Mouse (Mus musculus) kidney, postnatal 14 days (tissue): ENCODE results near the gene Rtbdn.
"Not testable (repeated sequence)": the region's sequence is repeated elsewhere in the genome, so short reads cannot be mapped to it uniquely, and the experiment has no call there.

Experiments
- DNase-seq: peaks from one replicate; pipeline ENCODE4 v3.0.0; 2022; ENCODE audit warnings: mixed read lengths

The Rtbdn gene

DNA sequence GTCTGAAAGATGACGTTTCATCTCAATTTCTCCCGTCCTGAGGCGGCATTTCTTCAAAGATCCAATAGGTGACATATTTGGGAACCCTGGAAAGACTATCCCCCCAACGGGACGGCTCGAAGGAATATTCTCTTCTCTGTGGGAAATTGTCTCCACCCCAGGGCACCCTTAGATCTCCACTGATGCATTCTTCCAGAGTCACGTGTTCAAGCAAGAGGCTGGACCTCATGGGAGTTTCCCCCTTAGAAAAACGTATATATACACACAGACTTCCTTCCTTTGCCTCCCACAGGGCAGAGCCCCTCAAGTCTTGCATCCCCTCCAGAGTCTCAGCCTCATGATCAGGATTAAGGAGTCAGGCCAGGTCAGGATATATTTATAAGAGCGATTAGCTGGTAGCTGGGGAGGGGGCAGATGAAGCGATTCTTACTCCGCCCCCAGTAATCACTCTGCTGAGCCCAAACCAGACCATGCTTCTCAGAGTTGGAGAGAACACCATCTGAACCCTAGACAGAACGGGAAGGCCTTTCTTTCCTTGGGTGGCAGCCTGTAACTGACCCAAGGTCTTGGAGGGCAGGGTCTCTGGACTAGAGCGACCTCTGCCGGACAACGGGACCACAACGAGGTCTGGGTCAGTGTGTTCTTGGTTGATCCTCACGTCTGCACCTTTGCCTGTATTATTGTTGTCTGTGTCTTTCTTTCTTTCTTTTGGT lies at the start of gene Rtbdn:
Rtbdn (plus strand) TSS at position 464 of the 713 bp plus-strand sequence.
- DNase-seq: no peak

GRCm38 (mm10) chr8:84901071-84901470 lies 45.7 kb upstream of the Rtbdn start:
- no peak for DNase-seq

- no peak for DNase-seq
These were observed 45.0 kb upstream of the Rtbdn start, which contains the start of gene Klf1 for GRCm38 (mm10) chr8:84901752-84902151. TSS of gene Klf1 (plus strand) at chr8:84901928.

- no peak for DNase-seq
These were observed 44.3 kb upstream of the Rtbdn start for GRCm38 (mm10) chr8:84902367-84902919.

DNA sequence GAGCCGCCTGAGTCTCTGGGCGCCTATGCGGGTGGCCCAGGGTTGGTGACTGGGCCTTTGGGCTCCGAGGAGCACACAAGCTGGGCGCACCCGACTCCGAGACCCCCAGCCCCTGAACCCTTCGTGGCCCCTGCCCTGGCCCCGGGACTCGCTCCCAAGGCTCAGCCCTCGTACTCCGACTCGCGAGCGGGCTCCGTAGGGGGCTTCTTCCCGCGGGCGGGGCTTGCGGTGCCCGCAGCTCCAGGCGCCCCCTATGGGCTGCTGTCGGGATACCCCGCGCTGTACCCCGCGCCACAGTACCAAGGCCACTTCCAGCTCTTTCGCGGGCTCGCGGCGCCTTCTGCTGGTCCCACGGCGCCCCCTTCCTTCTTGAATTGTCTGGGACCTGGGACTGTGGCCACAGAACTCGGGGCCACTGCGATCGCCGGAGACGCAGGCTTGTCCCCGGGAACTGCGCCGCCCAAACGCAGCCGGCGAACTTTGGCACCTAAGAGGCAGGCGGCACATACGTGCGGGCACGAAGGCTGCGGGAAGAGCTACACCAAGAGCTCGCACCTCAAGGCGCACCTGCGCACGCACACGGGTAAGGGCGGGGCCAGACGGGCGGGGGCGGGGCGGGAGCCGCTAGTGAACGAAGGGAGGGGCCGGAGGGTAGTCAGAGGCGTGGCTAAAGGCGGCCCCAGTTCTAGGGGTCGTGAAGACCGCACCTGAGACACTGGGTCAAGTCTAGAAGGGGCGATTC lies 43.7 kb upstream of the Rtbdn start:
- peak; percentile 97 for DNase-seq

DNA sequence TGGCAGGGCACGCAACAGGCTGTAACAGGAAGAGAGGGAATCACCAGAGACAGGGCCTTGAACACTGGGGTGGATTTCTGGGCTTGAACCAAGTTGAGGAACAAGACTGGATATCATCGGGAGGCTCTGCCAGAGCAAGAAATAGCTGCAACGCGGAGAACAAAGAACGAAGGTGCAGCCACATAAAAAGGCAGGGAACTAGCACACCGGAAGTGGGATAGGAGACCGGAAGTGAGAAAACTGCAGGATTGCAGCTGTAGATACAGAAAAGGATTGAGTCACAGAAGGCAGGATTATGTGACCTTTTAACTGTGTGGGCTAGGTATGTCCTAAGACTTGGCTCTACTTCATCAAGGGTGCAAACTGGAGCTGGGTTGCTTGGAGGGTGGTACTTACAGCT lies 42.4 kb upstream of the Rtbdn start:
- DNase-seq: no peak

DNA sequence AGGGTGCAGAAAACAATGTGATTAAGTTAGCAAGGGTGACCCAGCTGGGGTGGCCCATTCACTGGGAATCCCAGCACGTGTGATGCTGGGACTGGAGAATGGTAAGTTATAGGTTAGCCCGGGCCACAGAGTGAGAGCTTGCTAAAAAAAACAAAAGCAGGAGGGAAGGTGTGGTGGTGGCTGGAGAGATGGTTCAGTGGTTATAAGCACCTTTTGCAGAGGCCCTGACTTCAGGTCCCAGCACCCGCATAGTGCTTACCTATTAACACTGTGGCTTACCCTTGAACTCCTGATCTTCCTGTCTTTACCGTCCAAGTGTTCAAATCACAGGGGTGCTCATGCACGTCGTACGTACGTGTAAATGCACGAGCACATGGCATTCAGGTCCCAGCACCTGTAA lies 39.8 kb upstream of the Rtbdn start:
- DNase-seq: no peak

GRCm38 (mm10) chr8:84907493-84907892 lies 39.3 kb upstream of the Rtbdn start:
- no peak for DNase-seq

DNA sequence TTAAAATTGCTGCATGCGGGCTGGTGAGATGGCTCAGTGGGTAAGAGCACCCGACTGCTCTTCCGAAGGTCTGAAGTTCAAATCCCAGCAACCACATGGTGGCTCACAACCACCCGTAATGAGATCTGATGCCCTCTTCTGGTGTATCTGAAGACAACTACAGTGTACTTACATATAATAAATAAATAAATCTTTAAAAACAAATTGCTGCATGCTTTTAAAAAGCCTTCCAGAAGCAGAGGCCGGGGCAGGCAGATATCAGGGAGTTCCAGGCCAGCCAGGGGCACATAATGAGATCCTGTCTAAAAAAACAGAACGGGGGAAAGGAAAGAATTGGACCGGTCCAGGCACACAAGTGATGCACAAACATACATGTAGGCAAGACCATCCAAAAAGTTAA lies 38.8 kb upstream of the Rtbdn start:
- DNase-seq: not testable (repeated sequence)

- DNase-seq: peak; percentile 97
These were observed 38.2 kb upstream of the Rtbdn start, which contains the start of gene Dnase2a for GRCm38 (mm10) chr8:84908421-84909161. TSS of gene Dnase2a (plus strand) at chr8:84908560.

DNA sequence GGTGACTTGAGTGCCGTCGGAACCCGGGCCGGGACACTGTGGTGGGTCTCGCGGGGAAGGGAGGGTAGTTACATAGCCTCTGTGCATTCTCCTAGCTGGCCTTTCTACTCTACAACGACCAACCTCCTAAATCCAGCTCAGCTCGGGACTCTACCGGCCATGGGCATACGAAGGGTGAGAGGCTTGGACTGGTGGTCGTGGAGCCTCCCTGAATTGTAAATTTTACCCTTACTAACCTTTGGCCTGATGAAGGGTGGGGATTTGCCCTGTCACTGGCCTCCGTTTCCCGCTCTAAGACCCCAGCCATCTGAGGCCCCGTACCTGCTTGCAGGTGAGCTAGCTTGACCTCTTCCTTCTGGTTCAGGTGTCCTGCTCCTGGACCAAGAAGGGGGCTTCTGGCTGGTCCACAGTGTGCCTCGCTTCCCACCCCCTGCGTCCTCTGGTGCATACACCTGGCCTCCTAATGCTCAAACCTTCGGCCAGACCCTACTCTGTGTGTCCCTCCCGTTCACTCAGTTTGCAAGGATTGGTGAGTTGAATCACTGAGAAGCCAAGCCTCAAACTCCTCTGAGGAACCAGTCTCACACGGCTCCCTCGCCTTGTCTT lies 37.5 kb upstream of the Rtbdn start:
- DNase-seq: no peak

- no peak for DNase-seq
These were observed 36.8 kb upstream of the Rtbdn start for GRCm38 (mm10) chr8:84909949-84910348.

GRCm38 (mm10) chr8:84910551-84910950 lies 36.2 kb upstream of the Rtbdn start:
- no peak for DNase-seq

DNA sequence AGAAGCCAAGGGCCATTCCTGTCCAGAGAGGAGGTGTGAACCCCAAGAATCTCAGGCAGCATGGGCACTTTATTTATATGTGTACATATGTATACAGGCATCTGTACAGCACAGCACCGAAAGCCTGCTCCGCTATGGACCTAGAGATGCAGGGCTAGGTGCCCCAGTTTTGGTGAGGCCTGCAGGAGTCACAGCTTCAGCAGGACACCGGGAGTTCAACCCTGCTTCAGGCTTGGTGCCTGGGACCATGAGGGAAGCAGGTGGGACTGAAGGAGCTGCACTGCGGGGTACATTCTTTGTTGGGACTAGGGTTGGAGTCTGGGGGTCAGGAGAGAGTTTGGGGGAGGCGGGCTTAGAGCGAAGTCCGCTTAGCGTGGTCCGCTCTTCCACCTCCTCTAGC lies 34.9 kb upstream of the Rtbdn start:
- no peak for DNase-seq

DNA sequence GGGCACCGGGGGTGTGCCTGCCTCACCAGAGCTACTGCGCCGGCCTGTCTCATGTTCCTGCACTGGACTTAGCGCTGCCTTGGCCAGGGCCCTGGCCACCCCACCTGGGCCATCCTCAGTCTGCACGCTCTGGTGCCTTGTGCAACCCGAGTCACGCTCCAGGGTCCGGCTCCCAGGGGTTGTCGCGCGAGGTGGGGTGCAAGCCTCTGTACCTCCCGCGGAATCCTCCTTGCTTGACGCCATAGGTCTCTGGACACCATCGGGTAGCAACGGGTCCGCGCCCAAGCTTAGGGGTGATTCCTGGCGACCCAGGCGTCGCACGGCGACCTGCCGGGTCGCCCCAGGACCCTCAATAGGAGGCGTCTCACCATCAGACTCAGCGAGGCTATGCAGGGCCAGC lies 34.4 kb upstream of the Rtbdn start:
- no peak for DNase-seq

DNA sequence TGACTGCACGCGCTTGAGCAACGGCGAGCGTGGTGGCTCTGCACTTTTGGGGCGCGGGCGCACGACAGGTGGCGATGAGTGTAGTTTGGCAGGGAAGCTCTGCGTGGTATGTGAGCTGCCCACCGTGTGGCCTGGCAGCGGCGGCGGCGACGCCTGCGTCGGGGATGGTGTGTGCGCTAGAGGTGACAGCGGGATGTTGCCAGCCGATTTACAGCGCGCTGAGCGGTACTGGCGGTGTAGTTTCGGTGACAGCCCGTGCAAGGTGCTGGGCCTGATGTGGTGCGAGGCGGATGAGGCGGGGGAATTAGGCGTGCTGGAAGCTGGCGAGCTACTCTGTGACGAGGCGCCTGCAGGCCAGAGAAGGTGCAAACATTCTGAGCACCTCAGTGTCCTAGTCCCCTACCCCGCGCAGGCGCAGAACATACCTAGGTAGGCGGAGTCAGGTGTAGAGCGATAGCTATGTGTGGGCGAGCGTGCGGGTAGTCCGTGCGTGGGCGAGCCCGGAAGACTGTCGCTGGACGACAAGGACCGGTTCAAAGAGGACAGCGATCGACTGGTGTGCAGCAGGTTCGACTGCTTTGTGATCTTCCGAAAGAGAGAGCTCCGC lies 33.8 kb upstream of the Rtbdn start:
- DNase-seq: peak; percentile 84

GRCm38 (mm10) chr8:84913502-84913900 lies 33.3 kb upstream of the Rtbdn start:
- DNase-seq: no peak

DNA sequence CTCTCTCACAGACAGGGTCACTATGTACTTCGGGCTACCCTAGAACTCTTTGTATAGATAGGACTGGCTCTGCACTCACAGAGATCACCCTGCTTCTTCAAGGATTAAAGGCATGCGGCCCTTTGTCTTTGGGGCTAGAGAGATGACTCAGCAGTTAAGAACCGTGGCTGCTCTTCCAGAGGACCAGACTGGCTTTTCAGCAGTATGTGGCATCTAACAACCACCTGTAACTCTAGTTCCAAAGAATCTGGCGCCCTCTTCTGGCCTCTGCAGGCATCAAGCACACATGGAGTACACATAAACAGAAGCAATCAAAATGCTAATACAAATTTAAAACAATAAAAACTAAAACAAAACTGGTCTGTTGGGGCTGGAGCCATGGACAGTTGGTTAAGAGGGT lies 32.8 kb upstream of the Rtbdn start:
- DNase-seq: no peak

- no peak for DNase-seq
These were observed 31.5 kb upstream of the Rtbdn start for GRCm38 (mm10) chr8:84915269-84915668.

GRCm38 (mm10) chr8:84917781-84918180 lies 29.0 kb upstream of the Rtbdn start:
- DNase-seq: no peak

DNA sequence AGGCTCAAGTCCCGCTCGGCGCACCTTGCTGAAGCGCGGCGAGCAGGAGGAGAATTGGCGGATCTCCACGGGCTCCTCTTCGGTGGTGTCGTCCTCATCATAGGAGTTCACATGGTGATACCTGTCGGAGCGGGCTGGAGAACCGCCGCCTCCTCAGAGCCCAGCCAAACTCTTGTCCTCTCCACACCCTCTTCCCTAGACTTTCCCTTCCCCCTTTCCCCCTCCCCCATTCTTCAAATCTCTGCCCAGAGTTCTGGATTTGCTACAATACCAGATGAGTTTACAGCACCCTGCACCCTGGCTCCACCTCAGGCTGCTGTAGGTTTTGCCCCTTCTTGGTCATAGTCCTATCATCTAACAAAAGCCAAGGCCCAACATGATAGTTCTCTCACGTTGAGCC lies 28.1 kb upstream of the Rtbdn start:
- DNase-seq: no peak

DNA sequence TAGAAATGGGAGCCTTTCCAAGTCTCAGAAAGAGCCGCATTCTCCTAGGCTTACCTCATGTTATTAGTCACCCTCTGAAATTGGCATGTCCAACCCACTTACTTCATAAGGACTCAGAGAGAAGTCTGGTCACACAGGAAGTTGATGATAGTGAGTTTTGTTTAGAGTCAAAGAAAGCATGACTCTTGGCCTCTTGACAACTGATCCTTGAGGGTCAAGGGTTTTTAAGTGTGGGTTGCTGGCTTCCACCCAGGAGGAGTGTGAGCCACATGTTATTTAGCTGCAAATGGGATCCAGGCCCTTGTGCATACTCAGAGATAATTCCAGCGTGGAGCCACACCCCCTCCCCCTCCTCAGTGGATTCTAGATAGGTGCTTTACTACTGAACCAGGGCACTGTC lies 25.2 kb upstream of the Rtbdn start:
- no peak for DNase-seq
